Mouse (Mus musculus): ENCODE data around the gene Guca1a. TPM values are rescaled to one million over a fixed set of nuclear protein-coding genes. Genes with fewer than 3 reads are reported as not detected.

Guca1a gene
- polyA plus RNA-seq (2015; fragmentation: Nextera tagmentation; extraction: Ambion mirVana) = 1.2 and 1.8 TPM in 2 replicates

- no peak within 1 kb of the TSS for H3K27ac ChIP-seq (ENCODE audit: low read length)
- H3K4me2 ChIP-seq (ENCODE audit: low read depth, low read length) = no peak within 1 kb of the TSS
- H3K27me3 ChIP-seq (ENCODE audit: control insufficient read depth, insufficient read depth, low read depth, low read length) = peaks cover 5% of the 10 kb centered on the region; the same call in 1 of the 2 replicates
- H3K4me3 ChIP-seq (ENCODE audit: low read length) = no peak within 1 kb of the TSS
- peaks cover 3% of the 10 kb centered on the region for H3K4me1 ChIP-seq (replicated peaks; ENCODE audit: control insufficient read depth, insufficient read depth, low read length)
- 50% methylated on average over 10 of the region's 10 CpGs for WGBS
- no peak within 1 kb of the TSS for H3K9ac ChIP-seq (ENCODE audit: low read length)
- H3K9me3 ChIP-seq (ENCODE audit: control insufficient read depth, low read length) = no peaks in the 10 kb centered on the region
- H3K36me3 ChIP-seq (ENCODE audit: control insufficient read depth, insufficient read depth, low read length) = no peaks in the 10 kb centered on the region
- ATAC-seq (ENCODE audit: low read depth) = no peak
Measured at GRCm38 (mm10) chr17:47400451-47400850, at the start of gene Guca1a. Gene Guca1a (minus strand): TSS chr17:47400584.

GRCm38 (mm10) chr17:47449432-47449831 lies 49.0 kb upstream of the Guca1a start:
- Histone ChIP-seq H3K4me3 (ENCODE audit: low read length) (no peak overlapping the region), H3K27me3 (ENCODE audit: control insufficient read depth, insufficient read depth, low read depth, low read length) (no peaks in the 10 kb centered on the region), H3K4me2 (ENCODE audit: low read depth, low read length) (no peak overlapping the region), H3K36me3 (ENCODE audit: control insufficient read depth, insufficient read depth, low read length) (no peaks in the 10 kb centered on the region), H3K27ac (ENCODE audit: low read length) (peak overlapping the region; percentile 43; the same call in 1 of the 2 replicates), H3K9me3 (ENCODE audit: control insufficient read depth, low read length) (no peaks in the 10 kb centered on the region), H3K4me1 (replicated peaks; ENCODE audit: control insufficient read depth, insufficient read depth, low read length) (peaks cover 43% of the 10 kb centered on the region), H3K9ac (ENCODE audit: low read length) (no peak overlapping the region)
- WGBS = 56% methylated on average over 5 of the region's 5 CpGs
- ATAC-seq (ENCODE audit: low read depth) = no peak

DNA sequence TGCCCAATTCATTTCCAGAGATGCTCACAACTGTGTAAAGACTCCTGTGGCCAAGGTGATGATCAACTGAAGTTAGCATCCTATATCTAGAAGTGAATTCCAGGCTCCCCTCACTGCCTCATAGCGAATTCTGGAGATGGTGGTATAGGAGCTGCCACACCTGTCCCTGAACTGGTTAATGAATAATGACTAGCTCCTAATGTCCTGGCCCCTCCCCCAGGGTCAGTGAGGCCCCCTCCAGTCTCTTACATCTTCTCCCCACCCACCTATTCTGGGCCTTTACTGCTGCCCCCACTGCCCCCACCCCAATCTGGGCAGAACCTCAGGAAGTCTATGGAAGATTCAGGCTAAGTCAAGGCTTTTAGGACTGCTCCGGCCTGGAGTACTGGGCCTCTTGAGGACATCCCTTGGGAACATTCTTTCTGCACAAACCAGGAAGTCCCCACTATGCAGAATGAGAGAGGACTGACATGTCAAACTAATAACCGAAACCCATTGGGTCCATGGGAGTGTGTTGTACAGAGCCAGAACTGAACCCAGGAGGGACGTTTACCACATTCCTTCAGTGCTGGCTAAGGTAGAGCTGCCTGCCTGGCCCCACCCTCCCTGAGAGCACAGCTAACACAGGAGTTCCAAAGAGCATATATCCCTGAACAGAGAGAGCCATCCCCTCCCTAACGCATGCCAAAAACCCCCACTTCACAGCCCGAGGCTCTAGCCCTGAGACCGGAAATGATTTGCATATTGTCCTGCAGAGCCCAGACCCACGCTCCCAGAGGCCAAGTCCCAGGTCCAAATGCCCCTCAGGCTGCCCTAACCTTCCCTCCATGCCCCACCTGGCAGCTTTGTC lies 48.4 kb upstream of the Guca1a start:
- peak; percentile 66 for ATAC-seq (ENCODE audit: low read depth)
- 29% methylated on average over 8 of the region's 8 CpGs for WGBS

GRCm38 (mm10) chr17:47446561-47446960 lies 46.2 kb upstream of the Guca1a start:
- Histone ChIP-seq H3K36me3 (ENCODE audit: control insufficient read depth, insufficient read depth, low read length) (no peaks in the 10 kb centered on the region), H3K27ac (ENCODE audit: low read length) (no peak overlapping the region), H3K4me2 (ENCODE audit: low read depth, low read length) (no peak overlapping the region), H3K9me3 (ENCODE audit: control insufficient read depth, low read length) (no peaks in the 10 kb centered on the region), H3K27me3 (ENCODE audit: control insufficient read depth, insufficient read depth, low read depth, low read length) (no peaks in the 10 kb centered on the region), H3K9ac (ENCODE audit: low read length) (no peak overlapping the region), H3K4me3 (ENCODE audit: low read length) (no peak overlapping the region), H3K4me1 (replicated peaks; ENCODE audit: control insufficient read depth, insufficient read depth, low read length) (peaks cover 44% of the 10 kb centered on the region)
- ATAC-seq (ENCODE audit: low read depth) = no peak
- 69% methylated on average over 11 of the region's 11 CpGs for WGBS

More for the DNA sequence above, 48.4 kb upstream of the Guca1a start:
- peak overlapping the region; percentile 43; the same call in 1 of the 2 replicates for H3K27ac ChIP-seq (ENCODE audit: low read length)
- no peaks in the 10 kb centered on the region for H3K36me3 ChIP-seq (ENCODE audit: control insufficient read depth, insufficient read depth, low read length)
- no peak overlapping the region for H3K9ac ChIP-seq (ENCODE audit: low read length)
- H3K4me2 ChIP-seq (ENCODE audit: low read depth, low read length) = no peak overlapping the region
- peaks cover 46% of the 10 kb centered on the region for H3K4me1 ChIP-seq (replicated peaks; ENCODE audit: control insufficient read depth, insufficient read depth, low read length)
- H3K9me3 ChIP-seq (ENCODE audit: control insufficient read depth, low read length) = no peaks in the 10 kb centered on the region
- no peak overlapping the region for H3K4me3 ChIP-seq (ENCODE audit: low read length)
- no peaks in the 10 kb centered on the region for H3K27me3 ChIP-seq (ENCODE audit: control insufficient read depth, insufficient read depth, low read depth, low read length)

DNA sequence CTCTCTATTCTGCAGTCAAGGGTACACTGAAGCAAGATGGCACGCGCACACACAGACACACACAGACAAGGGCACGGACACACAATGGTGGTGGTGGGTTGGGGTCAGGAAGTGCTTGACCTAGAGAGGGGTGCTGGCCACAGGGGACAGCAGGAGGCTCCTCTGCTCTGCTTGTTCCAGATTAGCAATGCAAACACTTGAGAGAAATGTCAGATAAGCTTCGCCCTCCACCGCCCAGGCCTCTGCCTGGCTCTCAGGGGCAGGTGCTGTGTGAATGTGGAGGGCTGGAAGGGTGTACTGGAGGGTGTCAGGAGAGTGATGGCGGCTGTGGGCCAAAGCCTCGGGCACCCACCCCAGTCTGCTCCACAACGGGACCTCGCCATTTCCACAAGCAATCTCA lies 45.6 kb upstream of the Guca1a start:
- 35% methylated on average over 9 of the region's 9 CpGs for WGBS
- H3K4me1 ChIP-seq (replicated peaks; ENCODE audit: control insufficient read depth, insufficient read depth, low read length) = peaks cover 40% of the 10 kb centered on the region
- no peak overlapping the region for H3K4me3 ChIP-seq (ENCODE audit: low read length)
- H3K4me2 ChIP-seq (ENCODE audit: low read depth, low read length) = no peak overlapping the region
- H3K9me3 ChIP-seq (ENCODE audit: control insufficient read depth, low read length) = no peaks in the 10 kb centered on the region
- no peaks in the 10 kb centered on the region for H3K36me3 ChIP-seq (ENCODE audit: control insufficient read depth, insufficient read depth, low read length)
- no peak overlapping the region for H3K27ac ChIP-seq (ENCODE audit: low read length)
- ATAC-seq (ENCODE audit: low read depth) = no peak
- no peaks in the 10 kb centered on the region for H3K27me3 ChIP-seq (ENCODE audit: control insufficient read depth, insufficient read depth, low read depth, low read length)
- no peak overlapping the region for H3K9ac ChIP-seq (ENCODE audit: low read length)

DNA sequence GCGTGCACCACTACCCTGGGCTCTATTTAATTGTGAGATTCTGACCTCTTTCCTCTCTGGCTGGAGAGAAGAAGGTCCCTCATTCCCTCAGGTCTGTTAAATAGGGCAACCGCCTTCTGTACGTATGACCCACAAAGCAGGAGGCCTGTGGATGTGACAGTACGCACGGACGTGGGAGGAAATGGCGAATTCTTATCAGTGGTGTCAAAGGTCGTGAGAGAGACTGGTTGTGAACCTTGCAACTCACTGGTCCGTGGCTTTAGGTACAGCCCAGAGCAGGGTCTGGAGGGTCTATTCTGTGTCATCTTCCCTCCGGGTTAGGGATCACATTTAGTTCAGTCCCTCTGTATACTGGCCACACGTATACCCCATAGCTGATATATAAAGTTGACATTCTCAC lies 45.1 kb upstream of the Guca1a start:
- H3K4me3 ChIP-seq (ENCODE audit: low read length) = no peak overlapping the region
- no peaks in the 10 kb centered on the region for H3K27me3 ChIP-seq (ENCODE audit: control insufficient read depth, insufficient read depth, low read depth, low read length)
- WGBS = 47% methylated on average over 11 of the region's 11 CpGs
- no peaks in the 10 kb centered on the region for H3K9me3 ChIP-seq (ENCODE audit: control insufficient read depth, low read length)
- H3K27ac ChIP-seq (ENCODE audit: low read length) = no peak overlapping the region
- H3K4me1 ChIP-seq (replicated peaks; ENCODE audit: control insufficient read depth, insufficient read depth, low read length) = peaks cover 37% of the 10 kb centered on the region
- H3K4me2 ChIP-seq (ENCODE audit: low read depth, low read length) = no peak overlapping the region
- H3K9ac ChIP-seq (ENCODE audit: low read length) = no peak overlapping the region
- no peak for ATAC-seq (ENCODE audit: low read depth)
- no peaks in the 10 kb centered on the region for H3K36me3 ChIP-seq (ENCODE audit: control insufficient read depth, insufficient read depth, low read length)

GRCm38 (mm10) chr17:47444113-47444512 lies 43.7 kb upstream of the Guca1a start:
- Histone ChIP-seq H3K36me3 (ENCODE audit: control insufficient read depth, insufficient read depth, low read length) (no peaks in the 10 kb centered on the region), H3K9me3 (ENCODE audit: control insufficient read depth, low read length) (no peaks in the 10 kb centered on the region), H3K27ac (ENCODE audit: low read length) (no peak overlapping the region), H3K4me2 (ENCODE audit: low read depth, low read length) (no peak overlapping the region), H3K27me3 (ENCODE audit: control insufficient read depth, insufficient read depth, low read depth, low read length) (no peaks in the 10 kb centered on the region), H3K9ac (ENCODE audit: low read length) (no peak overlapping the region), H3K4me1 (replicated peaks; ENCODE audit: control insufficient read depth, insufficient read depth, low read length) (peaks cover 35% of the 10 kb centered on the region), H3K4me3 (ENCODE audit: low read length) (no peak overlapping the region)
- ATAC-seq (ENCODE audit: low read depth) = no peak
- 57% methylated on average over 6 of the region's 6 CpGs for WGBS

GRCm38 (mm10) chr17:47442271-47442670 lies 41.9 kb upstream of the Guca1a start:
- Histone ChIP-seq H3K4me3 (ENCODE audit: low read length) (no peak overlapping the region), H3K4me1 (replicated peaks; ENCODE audit: control insufficient read depth, insufficient read depth, low read length) (peaks cover 34% of the 10 kb centered on the region), H3K9ac (ENCODE audit: low read length) (no peak overlapping the region), H3K4me2 (ENCODE audit: low read depth, low read length) (no peak overlapping the region), H3K36me3 (ENCODE audit: control insufficient read depth, insufficient read depth, low read length) (no peaks in the 10 kb centered on the region), H3K27me3 (ENCODE audit: control insufficient read depth, insufficient read depth, low read depth, low read length) (no peaks in the 10 kb centered on the region), H3K27ac (ENCODE audit: low read length) (no peak overlapping the region), H3K9me3 (ENCODE audit: control insufficient read depth, low read length) (no peaks in the 10 kb centered on the region)
- WGBS = 87% methylated on average over 3 of the region's 3 CpGs
- no peak for ATAC-seq (ENCODE audit: low read depth)

GRCm38 (mm10) chr17:47441296-47442051 lies 41.1 kb upstream of the Guca1a start:
- ATAC-seq (ENCODE audit: low read depth) = no peak
- Histone ChIP-seq H3K27me3 (ENCODE audit: control insufficient read depth, insufficient read depth, low read depth, low read length) (peaks cover 4% of the 10 kb centered on the region), H3K4me1 (replicated peaks; ENCODE audit: control insufficient read depth, insufficient read depth, low read length) (peaks cover 34% of the 10 kb centered on the region), H3K9ac (ENCODE audit: low read length) (no peak overlapping the region), H3K9me3 (ENCODE audit: control insufficient read depth, low read length) (no peaks in the 10 kb centered on the region), H3K36me3 (ENCODE audit: control insufficient read depth, insufficient read depth, low read length) (no peaks in the 10 kb centered on the region), H3K4me3 (ENCODE audit: low read length) (no peak overlapping the region), H3K4me2 (ENCODE audit: low read depth, low read length) (no peak overlapping the region), H3K27ac (ENCODE audit: low read length) (no peak overlapping the region)
- 64% methylated on average over 19 of the region's 19 CpGs for WGBS
